Mouse (Mus musculus): ENCODE measurements around the gene Osbpl3. TPM values are rescaled to one million over a fixed set of nuclear protein-coding genes. Genes with fewer than 3 reads are reported as not detected.

The Osbpl3 gene
- polyA plus RNA-seq, 1 experiment: 23.4 TPM

DNA sequence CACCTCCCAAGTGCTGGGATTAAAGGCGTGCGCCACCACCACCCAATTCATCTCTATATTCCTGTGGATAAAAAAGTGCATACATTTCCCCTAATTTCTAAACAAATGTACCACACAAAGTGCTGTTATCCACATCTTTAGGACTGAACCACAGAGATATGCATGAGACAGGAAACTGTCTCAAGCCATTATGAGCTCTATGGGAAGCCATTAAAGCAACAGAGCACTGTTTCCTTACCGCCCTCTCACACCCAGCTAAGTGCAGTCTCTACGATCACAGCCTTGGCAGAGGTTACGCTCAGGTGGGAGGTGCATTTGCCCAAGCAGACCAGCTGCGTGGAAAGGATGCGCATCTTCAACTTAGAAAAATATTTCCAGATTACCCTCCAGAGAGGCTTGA is 26.7 kb downstream of the Osbpl3 start:
- no peak for TF ChIP-seq CTCF (IDR thresholded peaks at IDR 0.05; ENCODE audit: low read depth, low read length)
- TF ChIP-seq POLR2A (IDR thresholded peaks at IDR 0.05; ENCODE audit: borderline replicate concordance, low read depth, low read length): no peak
- no peak overlapping the region for H3K4me3 ChIP-seq (ENCODE audit: insufficient read depth, low read length)

DNA sequence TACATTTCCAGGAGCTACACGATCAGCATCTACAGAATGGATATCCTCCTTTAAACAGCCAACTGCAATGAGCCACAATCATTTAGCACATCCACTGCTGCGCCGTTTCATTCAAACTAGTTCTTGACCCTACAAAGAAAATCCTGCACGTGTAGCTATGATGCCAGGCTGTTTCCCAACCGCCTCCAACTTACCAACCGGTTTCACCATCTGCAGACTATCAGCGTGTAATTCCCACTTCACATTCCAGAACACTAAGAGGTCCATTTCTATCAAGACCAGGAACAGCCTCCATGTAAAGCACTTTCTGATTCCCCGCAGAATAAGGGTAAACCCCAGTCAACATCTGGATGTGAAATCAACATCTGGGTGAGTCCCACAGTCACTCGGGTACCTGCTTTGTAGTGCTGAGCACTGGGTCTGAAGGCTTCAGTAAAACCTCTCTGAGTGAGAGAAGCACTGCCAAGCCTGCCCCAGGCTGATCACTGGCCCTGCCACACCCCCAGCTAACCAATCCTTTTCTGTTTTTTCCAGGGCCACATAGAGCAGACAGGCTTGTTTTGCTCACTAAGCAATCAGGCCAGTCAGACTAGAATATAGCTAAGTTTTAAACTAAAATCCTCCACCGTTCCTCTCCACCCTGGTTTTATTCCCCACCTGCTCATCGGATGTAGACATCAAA is 28.8 kb downstream of the Osbpl3 start:
- no peak overlapping the region for H3K4me3 ChIP-seq (ENCODE audit: insufficient read depth, low read length)
- TF ChIP-seq CTCF (IDR thresholded peaks at IDR 0.05; ENCODE audit: low read depth, low read length) (no peak), POLR2A (IDR thresholded peaks at IDR 0.05; ENCODE audit: borderline replicate concordance, low read depth, low read length) (no peak)
- H3K27ac ChIP-seq (ENCODE audit: insufficient read depth, low read depth, low read length): no peak overlapping the region
- H3K4me1 ChIP-seq (ENCODE audit: control insufficient read depth, insufficient read depth, low read length): peaks cover 12% of the 10 kb centered on the region

More for the DNA sequence above, 26.7 kb downstream of the Osbpl3 start:
- H3K4me1 ChIP-seq (ENCODE audit: control insufficient read depth, insufficient read depth, low read length): peaks cover 12% of the 10 kb centered on the region
- H3K27ac ChIP-seq (ENCODE audit: insufficient read depth, low read depth, low read length): no peak overlapping the region

DNA sequence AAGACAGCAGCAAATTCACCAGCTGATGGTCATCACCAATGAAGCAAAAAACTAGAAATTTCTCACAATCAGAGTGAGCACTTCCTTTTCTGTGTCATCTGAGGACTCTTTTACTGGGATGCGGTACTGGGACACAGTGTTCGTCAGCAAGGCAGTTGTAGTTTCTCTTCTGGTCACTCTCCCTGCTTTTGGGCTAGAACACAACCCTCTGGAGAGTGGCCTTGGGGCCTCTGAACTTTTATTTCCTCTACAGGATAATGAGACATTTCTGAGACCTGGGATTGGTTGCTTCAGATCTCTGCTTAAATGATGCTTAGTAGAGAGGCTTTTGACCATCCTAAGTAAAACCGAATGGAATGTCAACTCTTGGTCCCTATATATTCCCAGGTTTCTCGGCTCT is 29.4 kb downstream of the Osbpl3 start:
- TF ChIP-seq CTCF (IDR thresholded peaks at IDR 0.05; ENCODE audit: low read depth, low read length): no peak
- no peak for TF ChIP-seq POLR2A (IDR thresholded peaks at IDR 0.05; ENCODE audit: borderline replicate concordance, low read depth, low read length)
- H3K4me3 ChIP-seq (ENCODE audit: insufficient read depth, low read length): no peak overlapping the region
- no peak overlapping the region for H3K27ac ChIP-seq (ENCODE audit: insufficient read depth, low read depth, low read length)
- H3K4me1 ChIP-seq (ENCODE audit: control insufficient read depth, insufficient read depth, low read length): peaks cover 11% of the 10 kb centered on the region

DNA sequence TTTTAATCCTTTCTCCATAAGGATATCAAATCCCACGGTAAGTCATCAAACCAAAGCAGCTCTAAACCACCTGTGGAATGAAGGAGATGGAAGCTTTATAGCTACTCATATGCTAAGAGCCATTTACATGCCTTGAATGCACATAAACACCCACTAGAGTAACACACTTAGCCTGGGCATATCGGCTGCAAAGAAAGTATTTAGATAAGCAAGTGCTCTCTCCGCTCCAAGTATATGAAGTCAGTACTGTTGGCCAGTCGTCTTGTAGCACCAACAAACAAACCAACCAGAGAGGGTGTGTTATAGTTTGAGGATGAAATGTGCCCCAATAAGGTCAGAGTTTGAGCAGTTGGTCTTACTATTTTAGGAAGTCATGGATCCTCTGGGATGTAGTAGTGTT is 31.7 kb downstream of the Osbpl3 start:
- TF ChIP-seq CTCF (IDR thresholded peaks at IDR 0.05; ENCODE audit: low read depth, low read length) (no peak), POLR2A (IDR thresholded peaks at IDR 0.05; ENCODE audit: borderline replicate concordance, low read depth, low read length) (no peak)
- no peak overlapping the region for H3K4me3 ChIP-seq (ENCODE audit: insufficient read depth, low read length)
- H3K4me1 ChIP-seq (ENCODE audit: control insufficient read depth, insufficient read depth, low read length): peaks cover 9% of the 10 kb centered on the region
- H3K27ac ChIP-seq (ENCODE audit: insufficient read depth, low read depth, low read length): no peak overlapping the region

DNA sequence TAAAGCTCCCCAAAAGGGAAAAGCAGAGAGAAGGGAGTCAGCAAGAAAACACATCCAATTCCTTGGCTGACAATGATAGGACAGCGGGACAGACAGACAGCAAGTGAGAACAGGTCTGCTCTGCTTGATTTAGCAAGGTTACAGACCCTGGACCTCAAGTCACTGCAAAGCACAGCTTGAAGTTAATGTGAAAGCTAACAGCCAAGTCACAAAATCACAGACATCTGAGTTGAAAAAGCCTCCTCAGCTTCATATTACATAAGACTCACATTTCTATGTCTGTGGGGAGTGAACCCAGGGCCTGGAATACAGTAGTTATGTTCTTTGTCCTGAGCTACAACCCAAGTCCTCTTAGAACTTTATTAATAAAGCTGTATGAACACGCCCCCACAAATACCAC is 35.6 kb downstream of the Osbpl3 start:
- Histone ChIP-seq H3K4me1 (ENCODE audit: control insufficient read depth, insufficient read depth, low read length) (no peaks in the 10 kb centered on the region), H3K27ac (ENCODE audit: insufficient read depth, low read depth, low read length) (no peak overlapping the region), H3K4me3 (ENCODE audit: insufficient read depth, low read length) (no peak overlapping the region)
- no peak for TF ChIP-seq CTCF (IDR thresholded peaks at IDR 0.05; ENCODE audit: low read depth, low read length)
- no peak for TF ChIP-seq POLR2A (IDR thresholded peaks at IDR 0.05; ENCODE audit: borderline replicate concordance, low read depth, low read length)

DNA sequence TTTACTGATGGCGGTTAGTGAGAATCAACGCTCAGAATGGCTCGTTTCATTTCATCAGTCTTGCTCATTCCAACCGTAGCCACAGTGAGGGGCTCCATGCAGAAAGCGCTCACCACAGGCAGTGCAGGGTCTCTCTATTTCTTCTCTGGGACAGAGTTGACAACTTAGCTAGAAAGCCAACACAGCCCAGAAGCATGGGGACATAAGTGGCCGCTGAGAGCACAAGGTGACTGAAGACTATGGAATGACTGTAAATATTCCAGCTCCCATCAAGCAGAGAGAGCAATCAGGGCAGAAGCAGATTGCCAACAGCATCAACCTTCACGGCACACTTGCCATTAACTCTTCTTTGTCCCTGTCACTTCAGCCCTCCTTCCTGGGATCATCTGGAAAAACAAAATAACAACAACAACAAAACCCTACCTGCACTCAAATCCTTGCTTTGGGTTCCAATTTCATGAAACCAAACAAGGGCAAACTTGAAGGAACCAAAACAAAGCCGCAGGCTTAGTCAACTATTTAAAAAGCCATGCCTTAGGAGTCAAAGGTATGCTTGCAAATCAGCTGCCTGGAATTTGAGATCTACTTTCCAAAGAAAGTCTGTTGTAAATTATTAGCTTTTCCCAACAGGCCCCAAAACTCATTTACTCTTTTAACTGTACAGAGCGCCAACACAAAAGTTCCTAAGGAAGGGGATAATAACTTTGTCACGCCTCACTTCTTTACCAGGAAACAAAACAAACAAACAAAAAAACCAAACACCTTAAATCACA is 36.3 kb downstream of the Osbpl3 start:
- TF ChIP-seq CTCF (IDR thresholded peaks at IDR 0.05; ENCODE audit: low read depth, low read length) (no peak), POLR2A (IDR thresholded peaks at IDR 0.05; ENCODE audit: borderline replicate concordance, low read depth, low read length) (no peak)
- Histone ChIP-seq H3K4me3 (ENCODE audit: insufficient read depth, low read length) (no peak overlapping the region), H3K27ac (ENCODE audit: insufficient read depth, low read depth, low read length) (no peak overlapping the region), H3K4me1 (ENCODE audit: control insufficient read depth, insufficient read depth, low read length) (no peaks in the 10 kb centered on the region)

DNA sequence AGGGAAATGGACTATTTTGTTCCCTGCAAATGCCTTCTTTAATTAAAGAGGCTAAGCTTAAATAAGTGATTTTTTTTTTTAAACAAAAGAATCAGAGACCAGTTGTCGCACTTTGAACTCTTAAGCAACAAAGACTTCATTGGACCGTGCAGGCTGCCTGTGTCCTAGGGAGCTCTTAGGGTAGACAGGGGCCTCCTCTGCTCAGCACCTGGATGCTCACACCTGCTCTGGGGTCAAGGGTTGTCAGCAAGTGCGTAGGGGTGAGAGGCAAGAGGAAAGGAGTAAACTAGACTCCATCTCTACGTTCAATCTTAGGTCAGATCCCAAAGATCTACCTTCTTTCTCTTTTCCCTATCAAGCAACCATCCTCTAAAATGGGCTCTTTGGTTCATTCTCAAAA is 37.0 kb downstream of the Osbpl3 start:
- no peak overlapping the region for H3K27ac ChIP-seq (ENCODE audit: insufficient read depth, low read depth, low read length)
- TF ChIP-seq POLR2A (IDR thresholded peaks at IDR 0.05; ENCODE audit: borderline replicate concordance, low read depth, low read length) (no peak), CTCF (IDR thresholded peaks at IDR 0.05; ENCODE audit: low read depth, low read length) (no peak)
- no peak overlapping the region for H3K4me3 ChIP-seq (ENCODE audit: insufficient read depth, low read length)
- peaks cover under 1% of the 10 kb centered on the region; the same call in 1 of the 2 replicates for H3K4me1 ChIP-seq (ENCODE audit: control insufficient read depth, insufficient read depth, low read length)

DNA sequence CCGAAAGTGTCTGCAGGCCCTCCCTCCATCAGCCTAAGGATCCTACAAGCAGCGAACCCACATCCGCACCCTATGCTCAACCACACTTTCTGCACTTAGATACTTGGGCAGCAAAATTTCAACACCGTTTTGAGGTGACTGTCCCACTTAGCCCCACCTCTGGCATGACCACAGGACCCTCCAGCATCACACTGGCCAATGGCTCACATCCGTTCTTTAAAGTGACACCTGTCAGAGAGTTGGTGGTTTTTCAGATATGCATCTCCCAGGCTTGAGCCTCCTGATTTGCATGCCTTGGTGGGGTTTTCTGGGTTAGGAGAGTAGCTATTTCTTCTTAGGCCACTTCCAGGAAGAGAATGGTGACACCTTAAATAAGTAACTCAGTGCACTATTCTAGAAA is 39.1 kb downstream of the Osbpl3 start:
- TF ChIP-seq CTCF (IDR thresholded peaks at IDR 0.05; ENCODE audit: low read depth, low read length) (no peak), POLR2A (IDR thresholded peaks at IDR 0.05; ENCODE audit: borderline replicate concordance, low read depth, low read length) (no peak)
- H3K27ac ChIP-seq (ENCODE audit: insufficient read depth, low read depth, low read length): no peak overlapping the region
- H3K4me1 ChIP-seq (ENCODE audit: control insufficient read depth, insufficient read depth, low read length): peaks cover 6% of the 10 kb centered on the region
- no peak overlapping the region for H3K4me3 ChIP-seq (ENCODE audit: insufficient read depth, low read length)

DNA sequence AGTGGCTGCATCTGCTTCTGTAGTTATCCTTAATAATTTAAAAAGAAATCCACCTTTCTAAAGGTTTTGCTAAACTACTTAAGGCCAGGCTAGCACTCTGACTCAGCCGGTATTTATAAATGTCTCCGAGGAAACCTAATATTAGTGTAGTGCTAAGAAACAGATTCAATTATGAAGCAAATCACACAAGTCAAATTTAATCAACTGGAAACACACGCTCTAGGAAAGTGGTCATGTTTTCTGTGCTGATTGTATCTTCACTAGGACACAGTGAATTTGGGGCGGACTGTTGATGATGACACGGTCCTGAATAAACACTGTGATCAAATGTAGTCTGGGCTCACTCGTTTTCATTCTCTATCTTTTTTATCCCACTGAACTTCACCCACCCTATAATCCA is 40.6 kb downstream of the Osbpl3 start:
- Histone ChIP-seq H3K27ac (ENCODE audit: insufficient read depth, low read depth, low read length) (no peak overlapping the region), H3K4me3 (ENCODE audit: insufficient read depth, low read length) (no peak overlapping the region), H3K4me1 (ENCODE audit: control insufficient read depth, insufficient read depth, low read length) (peaks cover 6% of the 10 kb centered on the region)
- TF ChIP-seq CTCF (IDR thresholded peaks at IDR 0.05; ENCODE audit: low read depth, low read length) (no peak), POLR2A (IDR thresholded peaks at IDR 0.05; ENCODE audit: borderline replicate concordance, low read depth, low read length) (no peak)

DNA sequence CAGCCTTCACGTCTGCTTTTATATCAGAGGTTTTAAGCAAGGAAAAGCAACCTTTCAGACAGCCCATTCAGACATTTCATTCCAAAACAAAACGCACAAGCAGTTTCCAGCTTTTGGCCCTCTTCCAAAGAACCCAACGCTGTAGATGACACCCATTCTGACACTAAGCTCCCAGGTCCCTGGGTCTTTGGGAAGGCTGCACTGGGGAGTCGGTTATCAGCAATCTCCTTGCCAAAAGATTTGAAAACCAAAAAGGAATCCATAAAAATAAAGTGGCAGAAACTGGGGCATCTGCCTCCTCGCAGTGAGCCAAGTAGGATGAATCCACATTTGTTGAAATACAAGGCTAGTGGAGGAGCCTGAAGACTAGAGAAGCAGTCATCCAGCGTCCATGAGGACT is 41.5 kb downstream of the Osbpl3 start:
- Histone ChIP-seq H3K4me1 (ENCODE audit: control insufficient read depth, insufficient read depth, low read length) (peaks cover 6% of the 10 kb centered on the region), H3K27ac (ENCODE audit: insufficient read depth, low read depth, low read length) (no peak overlapping the region), H3K4me3 (ENCODE audit: insufficient read depth, low read length) (no peak overlapping the region)
- TF ChIP-seq CTCF (IDR thresholded peaks at IDR 0.05; ENCODE audit: low read depth, low read length) (no peak), POLR2A (IDR thresholded peaks at IDR 0.05; ENCODE audit: borderline replicate concordance, low read depth, low read length) (no peak)
